Mouse (Mus musculus) intestine, embryonic 16.5 days (tissue): Measurements from ENCODE around the gene Kdm5c. TPM values are rescaled to one million over a fixed set of nuclear protein-coding genes. Genes with fewer than 3 reads are reported as not detected.
"Not testable (repeated sequence)": the region's sequence is repeated elsewhere in the genome, so short reads cannot be mapped to it uniquely, and the experiment has no call there.

ENCODE experiments used
- ATAC-seq: fragments of 200-750 bp; cut with Nextera tagmentation; 2 replicates; pipeline ENCODE4 v1.8.0; 2017; ENCODE audit warnings: moderate TSS enrichment, moderate library complexity
- H3K27ac ChIP-seq: fragments of 300-500 bp; sonication (generic); 2 replicates; pipeline ENCODE4 v1.5.1; 2014; ENCODE audit warnings: mild to moderate bottlenecking, low read length
- H3K27me3 ChIP-seq: fragments of 300-500 bp; sonication (generic); replicated peaks from 2 replicates; pipeline ENCODE4 v1.6.1; 2014; ENCODE audit warnings: low read length, control low read depth, mixed read lengths; ENCODE audit not compliant: control insufficient read depth, insufficient read depth
- H3K36me3 ChIP-seq: fragments of 300-500 bp; sonication (generic); 2 replicates; pipeline ENCODE4 v1.6.1; 2014; ENCODE audit warnings: low read length, control low read depth; ENCODE audit not compliant: control insufficient read depth, insufficient read depth
- H3K4me1 ChIP-seq: fragments of 300-500 bp; sonication (generic); 2 replicates; pipeline ENCODE4 v1.6.1; 2014; ENCODE audit warnings: low read length, control low read depth, mixed read lengths; ENCODE audit not compliant: control insufficient read depth, insufficient read depth
- H3K4me2 ChIP-seq: fragments of 300-500 bp; sonication (generic); 2 replicates; pipeline ENCODE4 v1.6.1; 2014; ENCODE audit warnings: low read depth, low read length, control low read depth
- H3K4me3 ChIP-seq: fragments of 300-500 bp; sonication (generic); 2 replicates; pipeline ENCODE4 v1.5.1; 2014; ENCODE audit warnings: mild to moderate bottlenecking, low read length
- H3K9ac ChIP-seq: fragments of 300-500 bp; sonication (generic); 2 replicates; pipeline ENCODE4 v1.6.1; 2014; ENCODE audit warnings: low read depth, low read length
- H3K9me3 ChIP-seq: fragments of 300-500 bp; sonication (generic); 2 replicates; pipeline ENCODE4 v1.6.1; 2016; ENCODE audit warnings: low read length, control low read depth; ENCODE audit not compliant: control insufficient read depth
- WGBS: fragments of 180-500 bp; shearing (Covaris S2); extraction: QIAGEN DNeasy Blood & Tissue Kit; methylation state at CpG from one replicate; pipeline ENCODE4 v1.1.7; 2014; 5-methylcytosine and 5-hydroxymethylcytosine counted together
- polyA plus RNA-seq: library from polyadenylated mRNA; unstranded; fragments of >200 nt; fragmentation: Nextera tagmentation; extraction: Ambion mirVana; gene quantifications from 2 replicates; pipeline ENCODE4 v1.2.1, GENCODE M21; 2015

Gene Kdm5c
- polyA plus RNA-seq, 1 experiment from 2014 or later: 33.5 TPM

DNA sequence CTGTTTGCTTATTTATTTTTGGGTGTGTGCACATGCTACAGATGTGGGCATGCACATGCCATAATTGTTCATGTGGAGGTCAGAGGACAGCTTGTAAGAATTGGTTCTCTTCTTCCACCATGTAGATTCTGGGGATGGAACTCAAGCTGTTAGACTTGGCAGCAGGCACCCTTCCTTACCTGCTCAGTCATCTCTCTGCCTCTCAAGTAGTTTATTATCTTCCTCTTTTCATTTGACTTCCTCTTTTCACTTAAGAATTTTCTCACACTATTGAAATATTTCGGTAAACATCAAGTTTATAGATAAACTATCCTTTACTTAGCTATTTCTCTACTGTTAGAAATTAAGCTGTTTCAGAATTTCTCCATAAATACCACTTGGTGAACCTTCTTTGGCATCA, 18.1 kb upstream of the Kdm5c start:
- peaks cover 21% of the 10 kb centered on the region for H3K27me3 ChIP-seq
- no peak overlapping the region for H3K4me2 ChIP-seq
- H3K4me3 ChIP-seq: no peak overlapping the region
- no peaks in the 10 kb centered on the region for H3K4me1 ChIP-seq
- H3K36me3 ChIP-seq: no peaks in the 10 kb centered on the region
- H3K27ac ChIP-seq: no peak overlapping the region
- no peak for ATAC-seq
- H3K9ac ChIP-seq: no peak overlapping the region
- 75% methylated on average over 1 of the region's 1 CpGs for WGBS
- no peaks in the 10 kb centered on the region for H3K9me3 ChIP-seq

DNA sequence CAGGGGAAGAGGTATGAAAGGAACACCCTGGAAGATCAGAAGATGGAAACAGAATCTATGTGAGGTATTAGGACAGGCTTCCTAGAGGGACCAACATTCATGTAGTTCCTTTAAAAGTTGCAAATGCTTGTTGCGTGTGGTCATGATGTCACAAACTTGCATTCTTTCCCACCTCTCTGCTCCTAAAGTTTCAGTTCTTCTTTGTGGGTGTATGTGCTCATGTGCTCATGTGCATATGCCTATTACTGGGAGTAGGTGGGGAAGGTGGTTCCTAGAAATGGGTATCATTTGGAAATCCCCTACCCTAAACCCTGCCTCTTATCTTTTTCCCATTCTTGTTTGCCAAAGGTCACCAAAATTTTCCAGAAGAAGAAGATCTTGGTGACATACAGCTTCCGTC, 14.3 kb upstream of the Kdm5c start:
- H3K27me3 ChIP-seq: peaks cover 12% of the 10 kb centered on the region
- no peak overlapping the region for H3K4me2 ChIP-seq
- 90% methylated on average over 2 of the region's 2 CpGs for WGBS

DNA sequence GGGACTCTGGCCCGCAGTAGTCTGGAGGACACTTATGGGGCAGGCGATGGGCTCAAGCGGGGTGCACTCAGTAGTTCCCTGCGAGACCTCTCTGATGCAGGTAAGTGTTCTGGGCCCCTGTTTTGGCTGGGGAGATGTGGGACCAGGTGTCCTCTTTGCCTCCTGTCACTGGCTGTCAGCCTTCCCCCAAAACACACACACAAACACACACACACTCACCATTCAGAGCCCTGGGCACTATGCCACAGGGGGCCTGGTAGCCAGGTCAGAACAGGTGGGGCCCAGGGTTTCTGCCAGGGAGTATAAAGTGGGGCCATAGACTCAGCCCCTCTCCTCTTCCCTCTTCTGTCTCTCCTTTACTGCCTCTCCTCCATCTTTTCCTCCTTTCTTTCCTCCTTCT, 11.1 kb upstream of the Kdm5c start:
- no peak overlapping the region for H3K4me2 ChIP-seq
- no peak overlapping the region for H3K4me3 ChIP-seq
- no peaks in the 10 kb centered on the region for H3K36me3 ChIP-seq
- H3K27ac ChIP-seq: no peak overlapping the region
- peaks cover 11% of the 10 kb centered on the region for H3K27me3 ChIP-seq
- H3K9me3 ChIP-seq: no peaks in the 10 kb centered on the region
- H3K4me1 ChIP-seq: peaks cover 3% of the 10 kb centered on the region; the same call in 1 of the 2 replicates
- ATAC-seq: no peak
- 74% methylated on average over 4 of the region's 4 CpGs for WGBS
- H3K9ac ChIP-seq: no peak overlapping the region

More for the DNA sequence above, 14.3 kb upstream of the Kdm5c start:
- no peaks in the 10 kb centered on the region for H3K4me1 ChIP-seq
- H3K27ac ChIP-seq: no peak overlapping the region
- no peak for ATAC-seq
- H3K4me3 ChIP-seq: no peak overlapping the region
- H3K36me3 ChIP-seq: no peaks in the 10 kb centered on the region
- H3K9ac ChIP-seq: no peak overlapping the region
- H3K9me3 ChIP-seq: no peaks in the 10 kb centered on the region

DNA sequence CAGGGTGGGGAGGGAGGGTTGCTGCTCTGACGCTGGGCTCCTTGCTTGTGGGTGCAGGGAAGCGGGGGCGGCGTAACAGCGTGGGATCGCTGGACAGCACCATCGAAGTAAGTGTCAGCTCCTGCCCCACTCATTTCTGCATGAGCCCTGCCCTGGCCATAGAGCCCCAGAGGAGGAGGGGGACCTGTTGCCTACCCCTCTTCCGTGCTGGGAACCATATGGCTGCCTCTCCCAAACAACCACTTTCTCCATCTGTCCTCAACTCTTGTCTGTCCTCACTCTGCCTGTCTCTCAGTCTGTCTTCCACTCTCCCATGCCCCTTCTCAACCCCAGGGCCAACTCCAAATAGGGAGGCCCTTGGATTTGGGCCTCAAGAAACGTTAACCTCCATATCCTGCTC, 10.6 kb upstream of the Kdm5c start:
- no peak for ATAC-seq
- WGBS: 53% methylated on average over 9 of the region's 9 CpGs
- H3K36me3 ChIP-seq: no peaks in the 10 kb centered on the region

DNA sequence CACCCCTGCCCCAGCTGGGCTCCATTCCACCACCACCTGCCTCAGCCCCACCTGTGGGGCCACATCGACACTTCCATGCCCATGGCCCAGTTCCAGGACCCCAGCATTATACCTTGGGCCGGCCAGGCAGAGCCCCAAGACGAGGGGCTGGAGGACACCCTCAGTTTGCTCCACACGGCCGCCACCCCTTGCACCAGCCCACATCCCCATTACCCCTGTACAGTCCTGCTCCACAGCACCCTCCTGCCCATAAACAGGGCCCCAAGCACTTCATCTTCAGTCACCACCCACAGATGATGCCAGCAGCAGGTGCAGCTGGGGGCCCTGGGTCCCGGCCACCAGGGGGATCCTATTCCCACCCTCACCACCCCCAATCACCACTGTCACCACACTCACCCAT, 9.5 kb upstream of the Kdm5c start:
- H3K9ac ChIP-seq: no peak overlapping the region
- 89% methylated on average over 6 of the region's 6 CpGs for WGBS
- no peak overlapping the region for H3K4me3 ChIP-seq
- no peak overlapping the region for H3K27ac ChIP-seq
- no peaks in the 10 kb centered on the region for H3K9me3 ChIP-seq
- H3K36me3 ChIP-seq: no peaks in the 10 kb centered on the region
- ATAC-seq: no peak
- H3K4me2 ChIP-seq: no peak overlapping the region
- peaks cover 3% of the 10 kb centered on the region; the same call in 1 of the 2 replicates for H3K4me1 ChIP-seq
- H3K27me3 ChIP-seq: peaks cover 7% of the 10 kb centered on the region; the same call in 1 of the 2 replicates

More for the DNA sequence above, 10.6 kb upstream of the Kdm5c start:
- Histone ChIP-seq H3K4me2 (no peak overlapping the region), H3K4me1 (peaks cover 3% of the 10 kb centered on the region; the same call in 1 of the 2 replicates), H3K9ac (no peak overlapping the region), H3K27ac (no peak overlapping the region), H3K4me3 (no peak overlapping the region), H3K9me3 (no peaks in the 10 kb centered on the region), H3K27me3 (peaks cover 7% of the 10 kb centered on the region)

DNA sequence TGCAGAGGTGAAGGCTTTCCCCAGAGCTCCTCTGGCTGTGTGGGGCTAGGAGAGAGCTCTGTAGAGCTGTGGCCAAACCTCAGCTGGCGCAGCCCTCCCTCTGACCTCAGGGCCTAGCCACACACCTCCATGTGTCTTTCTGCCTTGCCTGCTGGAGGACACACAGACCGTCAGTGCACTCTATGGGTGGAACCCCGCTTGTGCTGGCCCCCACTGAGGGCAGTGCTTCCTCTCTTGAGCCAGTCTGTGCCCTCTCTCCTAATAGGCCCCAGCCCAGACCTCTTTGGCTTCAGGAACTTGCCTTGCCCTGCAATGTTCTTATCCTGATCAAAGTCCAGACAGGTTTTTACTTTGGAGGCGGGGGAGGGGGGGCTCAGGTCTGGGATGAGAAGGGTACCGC, 8.5 kb upstream of the Kdm5c start:
- Histone ChIP-seq H3K9ac (no peak overlapping the region), H3K36me3 (no peaks in the 10 kb centered on the region), H3K9me3 (no peaks in the 10 kb centered on the region), H3K27ac (no peak overlapping the region), H3K27me3 (peaks cover 2% of the 10 kb centered on the region; the same call in 1 of the 2 replicates), H3K4me1 (peaks cover 3% of the 10 kb centered on the region; the same call in 1 of the 2 replicates), H3K4me3 (no peak overlapping the region), H3K4me2 (no peak overlapping the region)
- peak; percentile 56 for ATAC-seq
- WGBS: 62% methylated on average over 5 of the region's 5 CpGs

DNA sequence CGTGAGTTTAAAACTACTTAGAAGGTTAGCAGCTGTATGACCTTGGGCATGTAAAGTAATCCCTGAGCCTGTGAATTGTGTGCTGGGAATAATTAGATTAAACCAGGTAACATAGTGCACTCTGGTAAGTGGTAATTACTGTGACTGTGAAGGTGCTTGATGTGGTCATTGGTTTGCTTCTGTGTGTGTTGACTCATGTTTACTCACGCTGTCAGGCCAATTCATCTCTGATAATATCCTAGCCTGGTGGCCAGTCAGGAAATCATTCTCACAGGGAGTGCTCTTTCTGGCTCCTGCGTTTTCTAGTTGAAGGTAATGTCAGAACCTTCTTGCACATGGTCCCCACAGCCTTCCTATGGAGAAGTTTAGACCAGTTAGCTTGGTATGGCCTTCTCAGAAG, 1.3 kb downstream of the Kdm5c start:
- peaks cover 7% of the 10 kb centered on the region for H3K4me1 ChIP-seq
- H3K27me3 ChIP-seq: no peaks in the 10 kb centered on the region
- no peak for ATAC-seq
- WGBS: 18% methylated on average over 3 of the region's 3 CpGs
- H3K4me3 ChIP-seq: peak overlapping the region; percentile 90
- H3K36me3 ChIP-seq: no peaks in the 10 kb centered on the region
- H3K4me2 ChIP-seq: peak overlapping the region; percentile 81
- no peak overlapping the region for H3K27ac ChIP-seq
- H3K9me3 ChIP-seq: no peaks in the 10 kb centered on the region
- H3K9ac ChIP-seq: peak overlapping the region; percentile 98

DNA sequence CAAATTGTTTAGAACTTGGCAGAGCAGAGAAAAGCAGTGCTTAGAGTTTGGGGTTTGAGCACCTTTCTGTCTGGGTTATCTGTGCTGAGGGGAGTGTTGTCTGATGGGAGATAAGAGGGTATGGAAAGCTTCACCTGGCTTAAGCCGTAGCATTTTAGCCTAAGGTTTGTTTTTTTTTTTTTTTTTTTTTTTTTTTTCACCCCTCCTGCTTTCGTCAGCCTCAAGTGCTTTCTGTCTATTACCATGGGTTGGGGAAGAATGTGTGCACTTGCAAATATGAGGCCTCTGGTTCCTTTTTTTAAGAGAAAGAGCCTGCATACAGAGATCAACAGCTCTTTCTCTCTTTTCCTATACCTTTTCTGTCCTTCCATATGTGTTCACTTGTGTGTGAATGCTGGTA, 2.9 kb downstream of the Kdm5c start:
- no peak overlapping the region for H3K9ac ChIP-seq

DNA sequence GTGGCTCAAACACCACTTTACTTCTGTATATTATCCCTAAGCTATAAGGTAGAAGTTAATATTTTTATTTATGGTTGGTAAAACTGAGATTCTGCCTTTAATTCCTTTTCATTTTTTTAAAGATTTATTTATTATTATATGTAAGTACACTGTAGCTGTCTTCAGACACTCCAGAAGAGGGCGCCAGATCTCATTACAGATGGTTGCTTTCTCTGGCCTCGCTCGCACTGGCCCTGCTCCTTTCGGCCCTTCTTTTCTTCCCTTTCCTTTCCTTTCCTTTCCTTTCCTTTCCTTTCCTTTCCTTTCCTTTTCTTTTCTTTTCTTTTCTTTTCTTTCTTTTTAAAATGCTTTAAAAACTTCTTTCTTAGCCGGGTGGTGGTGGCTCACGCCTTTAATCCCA, 10.3 kb downstream of the Kdm5c start:
- H3K4me2 ChIP-seq, H3K4me1 ChIP-seq, H3K27me3 ChIP-seq, ATAC-seq, H3K27ac ChIP-seq, H3K9ac ChIP-seq, H3K4me3 ChIP-seq, H3K9me3 ChIP-seq: not testable (repeated sequence)
- WGBS: 82% methylated on average over 6 of the region's 6 CpGs
- H3K36me3 ChIP-seq: peaks cover 14% of the 10 kb centered on the region; the same call in 1 of the 2 replicates

More for the DNA sequence above, 2.9 kb downstream of the Kdm5c start:
- Histone ChIP-seq H3K27me3 (no peaks in the 10 kb centered on the region), H3K27ac (no peak overlapping the region), H3K36me3 (peaks cover 9% of the 10 kb centered on the region; the same call in 1 of the 2 replicates), H3K9me3 (no peaks in the 10 kb centered on the region), H3K4me2 (no peak overlapping the region), H3K4me1 (peaks cover 7% of the 10 kb centered on the region), H3K4me3 (no peak overlapping the region)
- WGBS: 75% methylated on average over 2 of the region's 2 CpGs
- no peak for ATAC-seq
